Mouse (Mus musculus): ENCODE data around the gene Hdac1.

GRCm38 (mm10) chr4:129561184-129561583, 18.7 kb upstream of the Hdac1 start:
- TF ChIP-seq CTCF (IDR thresholded peaks at IDR 0.05; ENCODE audit: control insufficient read depth, insufficient read depth, insufficient replicate concordance, low read depth, low read length) (no peak), POLR2A (IDR thresholded peaks at IDR 0.05; ENCODE audit: control insufficient read depth, low read depth, low read length) (no peak)
